Mouse (Mus musculus) thymus, postnatal 25 days (tissue): ENCODE measurements around the gene Ntrk3.

ENCODE experiments used
- DNase-seq: peaks from one replicate; pipeline ENCODE4 v3.0.0; 2022

Gene Ntrk3

GRCm38 (mm10) chr7:78578111-78578460, 159.7 kb downstream of the Ntrk3 start:
- peak; percentile 40 for DNase-seq

- peak; percentile 36 for DNase-seq
Observed at GRCm38 (mm10) chr7:78577462-78578110, 160.2 kb downstream of the Ntrk3 start.

GRCm38 (mm10) chr7:78576706-78577461, 160.9 kb downstream of the Ntrk3 start:
- DNase-seq: peak; percentile 24

- no peak for DNase-seq
Observed at GRCm38 (mm10) chr7:78576169-78576568, 161.6 kb downstream of the Ntrk3 start.

- DNase-seq: no peak
Observed at GRCm38 (mm10) chr7:78575556-78575955, 162.3 kb downstream of the Ntrk3 start.

- DNase-seq: no peak
Observed at GRCm38 (mm10) chr7:78571196-78571595, 166.6 kb downstream of the Ntrk3 start.

- no peak for DNase-seq
Observed at GRCm38 (mm10) chr7:78569255-78569618, 168.6 kb downstream of the Ntrk3 start.

- peak; percentile 60 for DNase-seq
Observed at GRCm38 (mm10) chr7:78568411-78569254, 169.2 kb downstream of the Ntrk3 start.

GRCm38 (mm10) chr7:78566617-78567016, 171.2 kb downstream of the Ntrk3 start:
- peak; percentile 25 for DNase-seq

- DNase-seq: no peak
Observed at GRCm38 (mm10) chr7:78565386-78565785, 172.4 kb downstream of the Ntrk3 start.

GRCm38 (mm10) chr7:78558503-78558902, 179.3 kb downstream of the Ntrk3 start:
- no peak for DNase-seq

- no peak for DNase-seq
Observed at GRCm38 (mm10) chr7:78555532-78555931, 182.3 kb downstream of the Ntrk3 start.

GRCm38 (mm10) chr7:78549461-78549860, 188.4 kb downstream of the Ntrk3 start:
- no peak for DNase-seq

- DNase-seq: no peak
Observed at GRCm38 (mm10) chr7:78548721-78549120, 189.1 kb downstream of the Ntrk3 start.

- no peak for DNase-seq
Observed at GRCm38 (mm10) chr7:78546551-78546950, 191.3 kb downstream of the Ntrk3 start.

GRCm38 (mm10) chr7:78542468-78542867, 195.3 kb downstream of the Ntrk3 start:
- DNase-seq: no peak

GRCm38 (mm10) chr7:78530286-78530685, 207.5 kb downstream of the Ntrk3 start:
- no peak for DNase-seq

GRCm38 (mm10) chr7:78528008-78528407, 209.8 kb downstream of the Ntrk3 start:
- DNase-seq: no peak

GRCm38 (mm10) chr7:78527564-78527963, 210.2 kb downstream of the Ntrk3 start:
- DNase-seq: no peak

GRCm38 (mm10) chr7:78520243-78520927, 217.4 kb downstream of the Ntrk3 start:
- DNase-seq: no peak

GRCm38 (mm10) chr7:78519689-78520088, 218.1 kb downstream of the Ntrk3 start:
- DNase-seq: no peak

GRCm38 (mm10) chr7:78518760-78519363, 218.9 kb downstream of the Ntrk3 start:
- no peak for DNase-seq
